Mouse (Mus musculus) liver, adult 2 months (tissue): ENCODE data around the gene Slc2a13. TPM values are rescaled to one million over a fixed set of nuclear protein-coding genes. Genes with fewer than 3 reads are reported as not detected.

Source experiments
- DNase-seq: peaks from one replicate; pipeline ENCODE4 v3.0.0-alpha.2; 2011; ENCODE audit warnings: low read depth, low spot score; ENCODE audit errors: extremely low read depth
- H3K27ac ChIP-seq: fragments of 200-500 bp; replicated peaks from 2 replicates; pipeline ENCODE4 v1.5.1; 2012; ENCODE audit warnings: low read depth, mild to moderate bottlenecking, control low read depth, inconsistent platforms, low read length; ENCODE audit not compliant: insufficient read depth
- H3K27me3 ChIP-seq: fragments of 200-500 bp; 2 replicates; pipeline ENCODE4 v1.6.1; 2012; ENCODE audit warnings: mild to moderate bottlenecking, moderate library complexity, low read length, inconsistent platforms; ENCODE audit not compliant: control insufficient read depth, insufficient read depth
- H3K36me3 ChIP-seq: fragments of 200-500 bp; 2 replicates; pipeline ENCODE4 v1.6.1; 2012; ENCODE audit warnings: low read length, inconsistent platforms; ENCODE audit not compliant: control insufficient read depth, insufficient read depth
- H3K4me1 ChIP-seq: fragments of 200-500 bp; 2 replicates; pipeline ENCODE4 v1.6.1; 2011; ENCODE audit warnings: low read length; ENCODE audit not compliant: control insufficient read depth, insufficient read depth
- H3K4me3 ChIP-seq: fragments of 200-500 bp; 2 replicates; pipeline ENCODE4 v1.5.1; 2011; ENCODE audit warnings: low read depth, mild to moderate bottlenecking, control low read depth, low read length, moderate library complexity; ENCODE audit not compliant: insufficient read depth
- H3K79me2 ChIP-seq: fragments of 200-500 bp; 2 replicates; pipeline ENCODE4 v1.6.1; 2012; ENCODE audit warnings: inconsistent platforms, mild to moderate bottlenecking, low read length, moderate library complexity; ENCODE audit not compliant: control insufficient read depth, insufficient read depth
- H3K9ac ChIP-seq: fragments of 200-500 bp; 2 replicates; pipeline ENCODE4 v1.6.1; 2012; ENCODE audit warnings: low read depth, mild to moderate bottlenecking, control low read depth, inconsistent platforms, low read length
- CTCF ChIP-seq: fragments of 200-500 bp; IDR thresholded peaks from 2 replicates; pipeline ENCODE4 v1.5.1; 2011; ENCODE audit warnings: low read depth, low read length, control low read depth
- POLR2A ChIP-seq: fragments of 200-500 bp; IDR thresholded peaks from 2 replicates; pipeline ENCODE4 v1.6.1; 2011; ENCODE audit warnings: low read length, control low read depth; ENCODE audit not compliant: insufficient read depth; ENCODE audit errors: extremely low read depth
- WGBS: fragments of 180-500 bp; shearing (Covaris S2); methylation state at CpG from one replicate; pipeline ENCODE4 v1.1.7; 2018; 5-methylcytosine and 5-hydroxymethylcytosine counted together
- polyA plus RNA-seq: library from polyadenylated mRNA; depleted of rRNA; stranded (reverse); fragments of >200 nt; gene quantifications from 2 replicates; pipeline ENCODE4 v1.2.3, GENCODE M21; 2012
- total RNA-seq: library from RNA; depleted of rRNA; stranded (reverse); fragments of >200 nt; gene quantifications from 2 replicates; pipeline ENCODE4 v1.2.3, GENCODE M21; 2014

The Slc2a13 gene
- total and polyA plus RNA-seq, 2 experiments, result 0.21 to 0.37 TPM

- Histone ChIP-seq H3K4me1 (no peaks in the 10 kb centered on the region), H3K4me3 (no peak overlapping the region), H3K36me3 (no peaks in the 10 kb centered on the region), H3K79me2 (no peaks in the 10 kb centered on the region), H3K9ac (no peak overlapping the region), H3K27ac (no peak overlapping the region), H3K27me3 (no peaks in the 10 kb centered on the region)
- TF ChIP-seq CTCF (no peak), POLR2A (no peak)
- no peak for DNase-seq
- WGBS, result 89% methylated on average over 11 of the region's 11 CpGs
Measured at GRCm38 (mm10) chr15:91565025-91565605, 7.9 kb downstream of the Slc2a13 start.

- Histone ChIP-seq H3K27ac (no peak overlapping the region), H3K4me1 (no peaks in the 10 kb centered on the region), H3K27me3 (no peaks in the 10 kb centered on the region), H3K4me3 (no peak overlapping the region), H3K9ac (no peak overlapping the region), H3K36me3 (no peaks in the 10 kb centered on the region), H3K79me2 (no peaks in the 10 kb centered on the region)
- WGBS, result 91% methylated on average over 6 of the region's 6 CpGs
- no peak for TF ChIP-seq POLR2A
- no peak for TF ChIP-seq CTCF
- no peak for DNase-seq
Measured at GRCm38 (mm10) chr15:91561728-91562127, 11.3 kb downstream of the Slc2a13 start.

GRCm38 (mm10) chr15:91555336-91555736, 17.7 kb downstream of the Slc2a13 start:
- Histone ChIP-seq H3K4me1 (no peaks in the 10 kb centered on the region), H3K27me3 (no peaks in the 10 kb centered on the region), H3K9ac (no peak overlapping the region), H3K79me2 (no peaks in the 10 kb centered on the region), H3K36me3 (no peaks in the 10 kb centered on the region), H3K27ac (no peak overlapping the region), H3K4me3 (no peak overlapping the region)
- no peak for DNase-seq
- 92% methylated on average over 6 of the region's 6 CpGs for WGBS
- no peak for TF ChIP-seq CTCF
- TF ChIP-seq POLR2A, result no peak

GRCm38 (mm10) chr15:91548586-91549268, 24.3 kb downstream of the Slc2a13 start:
- Histone ChIP-seq H3K27me3 (no peaks in the 10 kb centered on the region), H3K79me2 (no peaks in the 10 kb centered on the region), H3K9ac (no peak overlapping the region), H3K27ac (no peak overlapping the region), H3K36me3 (no peaks in the 10 kb centered on the region), H3K4me1 (no peaks in the 10 kb centered on the region), H3K4me3 (no peak overlapping the region)
- DNase-seq, result no peak
- TF ChIP-seq POLR2A (no peak), CTCF (no peak)
- WGBS, result 74% methylated on average over 12 of the region's 12 CpGs

- no peaks in the 10 kb centered on the region for H3K27me3 ChIP-seq
- no peaks in the 10 kb centered on the region for H3K36me3 ChIP-seq
- no peak for TF ChIP-seq CTCF
- TF ChIP-seq POLR2A, result no peak
- no peak for DNase-seq
- no peak overlapping the region for H3K27ac ChIP-seq
- 81% methylated on average over 4 of the region's 4 CpGs for WGBS
- H3K4me1 ChIP-seq, result no peaks in the 10 kb centered on the region
- no peak overlapping the region for H3K4me3 ChIP-seq
- H3K79me2 ChIP-seq, result no peaks in the 10 kb centered on the region
- H3K9ac ChIP-seq, result no peak overlapping the region
Measured at GRCm38 (mm10) chr15:91544586-91544985, 28.5 kb downstream of the Slc2a13 start.

- no peak overlapping the region for H3K27ac ChIP-seq
- DNase-seq, result no peak
- H3K4me3 ChIP-seq, result no peak overlapping the region
- no peaks in the 10 kb centered on the region for H3K27me3 ChIP-seq
- H3K36me3 ChIP-seq, result no peaks in the 10 kb centered on the region
- no peaks in the 10 kb centered on the region for H3K4me1 ChIP-seq
- no peak for TF ChIP-seq POLR2A
- no peak for TF ChIP-seq CTCF
- no peaks in the 10 kb centered on the region for H3K79me2 ChIP-seq
- no peak overlapping the region for H3K9ac ChIP-seq
Measured at GRCm38 (mm10) chr15:91538439-91538838, 34.6 kb downstream of the Slc2a13 start.
